Mouse (Mus musculus) liver, postnatal 0 days (tissue): ENCODE data around the gene Zfp54. TPM values are rescaled to one million over a fixed set of nuclear protein-coding genes. Genes with fewer than 3 reads are reported as not detected.
"Not testable (repeated sequence)": the region's sequence is repeated elsewhere in the genome, so short reads cannot be mapped to it uniquely, and the experiment has no call there.

Experiments used
- ATAC-seq: fragments of 200-750 bp; cut with Nextera tagmentation; 2 replicates; pipeline ENCODE4 v1.8.0; 2017; ENCODE audit warnings: mild to moderate bottlenecking, moderate library complexity
- DNase-seq: peaks from one replicate; pipeline ENCODE4 v3.0.0-alpha.2; 2016
- H3K27ac ChIP-seq: fragments of 300-500 bp; sonication (generic); 2 replicates; pipeline ENCODE4 v1.5.1; 2014; ENCODE audit warnings: antibody characterized with exemption, moderate library complexity, mild to moderate bottlenecking, low read depth
- H3K27me3 ChIP-seq: fragments of 300-500 bp; sonication (generic); 2 replicates; pipeline ENCODE4 v1.6.1; 2014; ENCODE audit warnings: low read length, control low read depth, mixed read lengths; ENCODE audit not compliant: insufficient read depth
- H3K36me3 ChIP-seq: fragments of 300-500 bp; sonication (generic); replicated peaks from 2 replicates; pipeline ENCODE4 v1.6.1; 2014; ENCODE audit warnings: mild to moderate bottlenecking, control low read depth, low read length, moderate library complexity, mixed read lengths; ENCODE audit not compliant: insufficient read depth
- H3K4me1 ChIP-seq: fragments of 300-500 bp; sonication (generic); 2 replicates; pipeline ENCODE4 v1.6.1; 2014; ENCODE audit warnings: antibody characterized with exemption, mild to moderate bottlenecking, control low read depth; ENCODE audit not compliant: insufficient read depth
- H3K4me2 ChIP-seq: fragments of 300-500 bp; sonication (generic); 2 replicates; pipeline ENCODE4 v1.6.1; 2014; ENCODE audit warnings: low read depth, mild to moderate bottlenecking, low read length, moderate library complexity, mixed read lengths
- H3K4me3 ChIP-seq: fragments of 300-500 bp; sonication (generic); 2 replicates; pipeline ENCODE4 v1.5.1; 2014; ENCODE audit warnings: low read depth, low read length
- H3K9ac ChIP-seq: fragments of 300-500 bp; sonication (generic); replicated peaks from 2 replicates; pipeline ENCODE4 v1.6.1; 2014; ENCODE audit warnings: mild to moderate bottlenecking, moderate library complexity
- H3K9me3 ChIP-seq: fragments of 300-500 bp; sonication (generic); 2 replicates; pipeline ENCODE4 v1.6.1; 2016; ENCODE audit warnings: mild to moderate bottlenecking, control low read depth, low read length, mixed read lengths
- CTCF ChIP-seq: sonication (generic); IDR thresholded peaks from 2 replicates; pipeline ENCODE4 v1.5.1; 2016; ENCODE audit warnings: antibody characterized with exemption, low read depth
- EP300 ChIP-seq: IDR thresholded peaks from 2 replicates; pipeline ENCODE4 v1.6.1; 2016; ENCODE audit warnings: antibody characterized with exemption, low read depth, mild to moderate bottlenecking
- WGBS: fragments of 180-500 bp; shearing (Covaris S2); extraction: QIAGEN DNeasy Blood & Tissue Kit; methylation state at CpG from one replicate; pipeline ENCODE4 v1.1.7; 2014; ENCODE audit not compliant: insufficient replicate concordance; 5-methylcytosine and 5-hydroxymethylcytosine counted together
- polyA plus RNA-seq: library from polyadenylated mRNA; unstranded; fragments of >200 nt; fragmentation: Nextera tagmentation; extraction: Ambion mirVana; gene quantifications from 2 replicates; pipeline ENCODE4 v1.2.1, GENCODE M21; 2015

Zfp54 gene
- polyA plus RNA-seq, result 1.7 and 1.9 TPM in 2 replicates

- H3K4me2 ChIP-seq, result peak within 1 kb of the TSS; percentile 90
- peak; percentile 100 for ATAC-seq
- TF ChIP-seq EP300 (peak; percentile 39; the same call in 1 of the 2 replicates), CTCF (peak; percentile 88)
- WGBS, result under 1% methylated on average over 22 of the region's 22 CpGs
- H3K9ac ChIP-seq, result peak within 1 kb of the TSS; percentile 60
- H3K36me3 ChIP-seq, result no peaks in the 10 kb centered on the region
- peak within 1 kb of the TSS; percentile 83 for H3K27ac ChIP-seq
- H3K4me1 ChIP-seq, result peaks cover 10% of the 10 kb centered on the region; the same call in 1 of the 2 replicates
- H3K9me3 ChIP-seq, result no peaks in the 10 kb centered on the region
- peak within 1 kb of the TSS; percentile 59 for H3K4me3 ChIP-seq
- DNase-seq, result peak; percentile 88
- no peaks in the 10 kb centered on the region for H3K27me3 ChIP-seq
Observed at GRCm38 (mm10) chr17:21422664-21423599, at the start of gene Zfp54. Gene Zfp54 (plus strand): TSS chr17:21423227.

GRCm38 (mm10) chr17:21375311-21375710 is 47.7 kb upstream of the Zfp54 start:
- Histone ChIP-seq H3K27ac (no peak overlapping the region), H3K4me2 (no peak overlapping the region), H3K36me3 (no peaks in the 10 kb centered on the region), H3K4me3 (no peak overlapping the region), H3K9me3 (no peaks in the 10 kb centered on the region), H3K27me3 (no peaks in the 10 kb centered on the region), H3K4me1 (no peaks in the 10 kb centered on the region), H3K9ac (no peak overlapping the region)
- WGBS, result 53% methylated on average over 1 of the region's 1 CpGs
- DNase-seq, result no peak
- TF ChIP-seq EP300 (no peak), CTCF (no peak)
- ATAC-seq, result no peak

- H3K9ac ChIP-seq, result peak within 1 kb of the TSS; percentile 57
- DNase-seq, result peak; percentile 74
Observed at GRCm38 (mm10) chr17:21383391-21384056, 39.5 kb upstream of the Zfp54 start, which contains the start of gene Zfp677. Gene Zfp677 (plus strand): TSS chr17:21383748.

GRCm38 (mm10) chr17:21384057-21384411 is 39.0 kb upstream of the Zfp54 start:
- WGBS, result 9% methylated on average over 8 of the region's 8 CpGs
- Histone ChIP-seq H3K4me1 (peaks cover 9% of the 10 kb centered on the region), H3K36me3 (no peaks in the 10 kb centered on the region), H3K27ac (peak overlapping the region; percentile 44; the same call in 1 of the 2 replicates), H3K4me3 (peak overlapping the region; percentile 56), H3K4me2 (peak overlapping the region; percentile 91), H3K27me3 (no peaks in the 10 kb centered on the region), H3K9me3 (no peaks in the 10 kb centered on the region), H3K9ac (peak overlapping the region; percentile 57)
- DNase-seq (no peak), ATAC-seq (peak; percentile 55)
- TF ChIP-seq EP300 (no peak), CTCF (no peak)

More at GRCm38 (mm10) chr17:21383391-21384056, 39.5 kb upstream of the Zfp54 start, which contains the start of gene Zfp677:
- peak within 1 kb of the TSS; percentile 44; the same call in 1 of the 2 replicates for H3K27ac ChIP-seq
- H3K4me3 ChIP-seq, result peak within 1 kb of the TSS; percentile 56
- no peaks in the 10 kb centered on the region for H3K36me3 ChIP-seq
- H3K9me3 ChIP-seq, result no peaks in the 10 kb centered on the region
- WGBS, result 3% methylated on average over 20 of the region's 20 CpGs
- peaks cover 9% of the 10 kb centered on the region for H3K4me1 ChIP-seq
- peak; percentile 99 for ATAC-seq
- peak; percentile 63 for TF ChIP-seq CTCF
- no peak for TF ChIP-seq EP300
- no peaks in the 10 kb centered on the region for H3K27me3 ChIP-seq
- peak within 1 kb of the TSS; percentile 91 for H3K4me2 ChIP-seq

- not testable (repeated sequence) for H3K9ac ChIP-seq, H3K4me2 ChIP-seq, H3K4me1 ChIP-seq, H3K36me3 ChIP-seq, H3K4me3 ChIP-seq, H3K9me3 ChIP-seq, ATAC-seq, H3K27me3 ChIP-seq, H3K27ac ChIP-seq, DNase-seq
- 69% methylated on average over 9 of the region's 9 CpGs for WGBS
Observed at GRCm38 (mm10) chr17:21438806-21439400, 15.9 kb downstream of the Zfp54 start.
